Mouse (Mus musculus): ENCODE measurements around the gene Ranbp3l.

DNA sequence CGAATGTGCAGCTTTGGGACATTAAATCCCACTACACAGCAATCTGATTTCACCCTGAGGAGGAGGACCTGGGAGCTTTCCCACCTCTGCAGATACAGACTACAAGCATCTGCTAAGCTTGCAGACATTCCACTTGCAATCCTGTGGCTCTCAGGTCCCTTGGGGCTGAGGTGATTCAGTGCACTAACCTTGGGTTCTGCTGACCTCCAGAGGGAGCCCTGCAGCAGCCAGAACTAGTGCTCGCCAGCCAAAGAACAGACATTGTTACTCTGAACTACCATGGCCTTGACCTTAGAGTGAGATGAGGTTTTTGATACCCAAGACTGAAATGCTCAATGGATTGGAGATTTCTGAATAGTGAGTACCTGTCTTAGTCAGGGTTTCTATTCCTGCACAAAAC, 4.4 kb upstream of the Ranbp3l start:
- TF ChIP-seq POLR2A (IDR thresholded peaks at IDR 0.05; ENCODE audit: insufficient read depth, low read length) (no peak), CTCF (IDR thresholded peaks at IDR 0.05; ENCODE audit: low read depth, low read length) (peak; percentile 66), EP300 (IDR thresholded peaks at IDR 0.05; ENCODE audit: insufficient read depth, low read depth, low read length) (no peak)

Measured in ES-Bruce4 (cell line).